Mouse (Mus musculus): ENCODE measurements around the gene Ofd1.

The Ofd1 gene

GRCm38 (mm10) chrX:166440616-166441063, at the start of gene Ofd1:
Gene Ofd1 (minus strand): TSS chrX:166440704.
- DNase-seq (ENCODE audit: low spot score in 2 of 2) = peak; percentile 70 to 79

DNA sequence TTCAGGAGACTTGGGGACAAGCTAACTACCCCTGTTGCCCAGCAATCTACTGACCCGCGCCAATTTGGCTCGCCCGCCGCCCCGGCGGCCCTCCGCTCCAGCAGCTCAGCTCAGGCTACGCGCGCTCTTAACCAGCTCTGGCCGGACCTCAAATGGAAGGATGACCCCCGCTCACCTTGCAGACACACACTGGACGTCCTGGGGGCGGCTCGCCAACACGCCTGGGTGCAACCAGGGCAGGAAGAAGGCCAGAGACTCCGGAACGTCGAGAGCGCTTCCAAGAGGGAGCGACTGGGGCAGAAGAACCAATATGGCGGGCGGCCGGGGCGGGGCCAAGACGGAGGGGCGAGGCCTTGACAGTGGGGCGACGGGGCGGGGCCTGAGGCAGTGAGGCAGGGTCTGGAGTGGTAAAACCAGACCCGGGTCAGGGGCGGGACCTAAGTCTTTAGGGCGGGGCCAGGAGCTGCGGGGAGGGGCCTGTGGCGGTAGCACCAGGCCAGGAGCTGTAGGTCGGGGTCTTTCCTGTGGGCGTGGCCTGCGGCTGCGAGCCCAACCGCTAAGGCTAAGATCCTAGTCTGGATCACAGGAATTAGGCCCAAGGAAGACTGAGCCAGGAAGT, 39.0 kb upstream of the Ofd1 start, which contains the start of gene Rab9:
TSS of gene Rab9 (minus strand) at position 503 of the 619 bp plus-strand sequence.
- DNase-seq (ENCODE audit: low spot score in 2 of 2) = peak; percentile 66 to 71

DNA sequence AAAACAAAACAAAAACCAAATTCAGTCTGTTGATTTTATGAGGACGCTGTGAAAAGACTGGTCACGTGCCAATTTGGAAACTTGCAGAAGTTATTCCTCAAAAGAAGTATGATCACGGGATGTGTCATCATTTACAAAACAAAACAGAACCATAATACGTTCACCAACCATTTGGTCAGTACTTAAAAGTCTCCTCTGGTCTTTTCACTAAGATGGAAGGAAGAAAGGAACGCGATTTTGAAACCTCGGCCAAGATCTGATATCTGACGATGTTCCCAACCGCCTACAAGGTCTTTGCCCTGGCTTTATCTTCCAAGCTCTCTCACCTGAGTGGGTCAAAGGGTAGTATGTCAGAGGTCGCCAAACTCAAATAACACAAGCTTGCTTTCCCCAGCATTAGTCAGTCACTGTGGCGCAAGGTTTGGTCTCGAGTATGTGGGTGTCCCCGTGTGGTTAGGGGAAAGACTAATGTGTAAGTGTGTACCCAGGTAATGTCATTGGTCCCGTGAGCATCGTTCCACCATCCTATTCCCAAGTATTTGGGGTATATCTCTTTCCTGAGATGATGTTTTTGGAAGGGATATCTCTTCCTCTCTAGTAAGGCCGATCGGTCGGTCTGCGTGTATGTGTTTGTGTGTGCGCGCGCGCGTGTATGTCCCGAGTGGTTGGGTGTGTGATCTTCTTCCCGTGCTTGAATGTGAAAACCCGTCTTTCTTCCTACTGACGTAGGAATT, 38.3 kb upstream of the Ofd1 start:
- peak in 1 of 2 experiments; percentile 5 for DNase-seq (ENCODE audit: low spot score in 2 of 2)

DNA sequence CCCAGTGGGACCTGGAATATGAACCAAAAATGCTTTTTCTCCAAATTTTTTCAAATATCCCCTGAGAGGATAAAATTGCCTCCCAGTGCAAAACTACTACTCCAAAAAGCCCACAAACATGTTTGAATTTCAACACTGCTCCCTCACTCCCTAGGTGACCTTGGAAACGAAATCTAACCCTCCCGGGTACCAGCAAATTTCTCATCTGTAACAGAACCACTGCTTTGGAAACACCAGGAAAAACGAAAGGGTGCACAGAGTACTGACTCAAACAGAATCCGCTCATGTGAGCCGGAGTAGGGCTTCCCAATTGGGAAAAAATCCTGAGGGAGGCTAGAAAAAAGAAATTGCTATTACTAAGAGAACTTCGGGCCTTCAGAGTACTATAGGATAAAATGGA, 36.9 kb upstream of the Ofd1 start:
- DNase-seq (ENCODE audit: low spot score in 2 of 2) = no peak

DNA sequence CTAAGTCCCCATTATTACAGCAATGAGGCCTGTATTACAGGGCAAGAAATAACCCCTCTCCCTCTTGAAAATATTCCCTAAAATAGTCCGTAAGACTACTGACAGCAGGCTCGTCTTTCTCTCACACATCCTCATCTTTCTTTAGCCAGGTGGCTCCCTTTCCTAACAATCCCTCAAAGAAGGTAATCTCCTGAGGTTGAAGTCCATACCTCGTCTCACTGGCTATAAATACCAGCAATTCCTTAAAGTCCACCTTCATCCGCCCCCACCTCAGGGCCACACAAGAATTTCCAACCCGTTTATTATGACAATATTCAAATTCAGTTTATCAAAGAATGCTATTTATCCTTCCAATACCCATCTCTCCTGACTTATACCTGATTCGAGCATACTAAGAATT, 32.1 kb upstream of the Ofd1 start:
- no peak for DNase-seq (ENCODE audit: low spot score in 2 of 2)

GRCm38 (mm10) chrX:166468321-166468720, 27.8 kb upstream of the Ofd1 start:
- no peak for DNase-seq (ENCODE audit: low spot score in 2 of 2)

DNA sequence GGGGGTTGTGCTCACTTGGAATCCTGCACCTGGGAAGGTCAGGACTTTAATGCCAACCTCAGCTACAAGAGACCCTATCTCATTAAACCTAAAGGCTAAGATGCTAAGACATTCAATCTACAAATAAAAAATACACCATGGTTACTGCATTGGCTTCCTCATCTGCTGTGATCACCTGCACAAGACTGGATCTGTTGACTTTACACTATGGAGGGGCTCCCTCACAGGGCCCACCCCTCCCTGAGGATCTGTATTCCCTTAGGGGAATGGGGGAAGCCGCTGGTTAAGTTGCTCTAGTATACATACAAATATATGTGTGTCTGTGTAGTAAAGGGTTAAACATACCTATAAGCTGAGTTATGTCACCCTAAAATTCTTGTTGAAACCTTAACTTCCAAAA, 15.0 kb upstream of the Ofd1 start:
- no peak for DNase-seq (ENCODE audit: low spot score in 2 of 2)

GRCm38 (mm10) chrX:166454331-166454730, 13.8 kb upstream of the Ofd1 start:
- no peak for DNase-seq (ENCODE audit: low spot score in 2 of 2)

- DNase-seq (ENCODE audit: low spot score in 2 of 2) = no peak
Observed at GRCm38 (mm10) chrX:166453532-166453931, 13.0 kb upstream of the Ofd1 start.

DNA sequence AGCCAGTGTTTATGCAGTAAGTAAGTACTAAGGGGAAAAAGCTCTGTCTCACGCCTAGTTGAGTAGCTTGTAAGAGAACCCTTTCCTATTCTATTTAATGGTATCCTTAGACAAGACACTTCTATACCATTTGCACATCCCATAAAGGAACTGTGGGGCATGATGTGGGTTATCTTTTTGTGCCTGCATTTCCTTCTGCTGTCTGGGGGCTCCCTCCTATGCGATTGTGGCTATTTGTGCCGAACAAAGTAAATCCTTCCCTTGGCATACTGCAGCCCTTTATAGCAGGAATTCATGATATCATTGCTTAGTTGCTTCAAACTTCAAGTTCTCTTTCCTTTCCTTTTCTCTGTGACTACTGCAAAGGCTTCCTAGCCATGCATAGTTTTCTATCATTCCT, 4.0 kb upstream of the Ofd1 start:
- no peak for DNase-seq (ENCODE audit: low spot score in 2 of 2)

- no peak for DNase-seq (ENCODE audit: low spot score in 2 of 2)
Observed at GRCm38 (mm10) chrX:166440036-166440615, 378 bp downstream of the Ofd1 start, which contains the start of gene Trappc2. Gene Trappc2 (plus strand): TSS chrX:166440574.

GRCm38 (mm10) chrX:166434812-166435211, 5.7 kb downstream of the Ofd1 start:
- DNase-seq (ENCODE audit: low spot score in 2 of 2) = no peak

- DNase-seq (ENCODE audit: low spot score in 2 of 2) = no peak
Observed at GRCm38 (mm10) chrX:166416196-166416595, 24.3 kb downstream of the Ofd1 start.

GRCm38 (mm10) chrX:166407865-166408264, 32.6 kb downstream of the Ofd1 start:
- DNase-seq (ENCODE audit: low spot score in 2 of 2) = no peak

- no peak for DNase-seq (ENCODE audit: low spot score in 2 of 2)
Observed at GRCm38 (mm10) chrX:166393753-166394152, 46.8 kb downstream of the Ofd1 start.

GRCm38 (mm10) chrX:166386656-166387055, 53.8 kb downstream of the Ofd1 start:
- DNase-seq (ENCODE audit: low spot score in 2 of 2) = no peak

DNA sequence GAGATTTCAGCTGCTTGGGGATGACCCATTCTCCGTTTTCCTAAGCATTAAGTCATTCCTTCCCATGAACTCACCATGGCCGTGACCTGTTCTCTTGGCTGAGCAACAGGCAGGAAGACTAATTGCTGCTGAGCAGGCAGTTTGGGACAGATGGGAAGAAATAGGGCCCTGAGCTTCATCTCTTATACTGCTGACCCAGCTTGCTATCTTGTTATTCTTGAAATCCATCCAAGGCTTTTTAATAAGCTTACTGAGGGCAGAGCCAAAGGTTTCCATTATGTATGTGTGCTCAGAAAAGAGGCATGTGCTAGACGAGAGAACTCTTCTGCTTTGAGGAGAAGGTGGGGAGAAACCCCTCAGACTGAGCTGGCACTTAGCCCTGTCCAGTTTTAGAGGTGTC, 55.6 kb downstream of the Ofd1 start:
- no peak for DNase-seq (ENCODE audit: low spot score in 2 of 2)

DNA sequence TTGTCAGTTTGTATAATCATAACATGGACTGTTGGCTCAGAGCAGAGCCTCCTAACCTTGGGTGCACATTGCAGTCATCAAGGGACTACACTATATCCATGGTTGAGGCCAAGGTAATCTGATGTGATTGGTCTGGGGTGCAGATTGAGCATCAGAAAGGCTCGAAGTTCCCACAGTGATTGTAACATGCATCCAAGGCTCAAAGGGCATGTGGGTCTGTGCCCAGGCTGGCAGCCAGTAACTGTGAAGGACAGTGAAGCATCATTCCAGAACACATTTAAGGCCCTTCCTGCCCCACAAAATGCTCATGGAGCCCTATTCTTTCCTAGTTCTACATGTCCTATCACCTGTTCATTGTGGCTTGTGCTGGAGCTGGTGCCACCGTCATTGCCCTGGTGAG, 56.9 kb downstream of the Ofd1 start:
- no peak for DNase-seq (ENCODE audit: low spot score in 2 of 2)

- no peak for DNase-seq (ENCODE audit: low spot score in 2 of 2)
Observed at GRCm38 (mm10) chrX:166378652-166379051, 61.9 kb downstream of the Ofd1 start.

DNA sequence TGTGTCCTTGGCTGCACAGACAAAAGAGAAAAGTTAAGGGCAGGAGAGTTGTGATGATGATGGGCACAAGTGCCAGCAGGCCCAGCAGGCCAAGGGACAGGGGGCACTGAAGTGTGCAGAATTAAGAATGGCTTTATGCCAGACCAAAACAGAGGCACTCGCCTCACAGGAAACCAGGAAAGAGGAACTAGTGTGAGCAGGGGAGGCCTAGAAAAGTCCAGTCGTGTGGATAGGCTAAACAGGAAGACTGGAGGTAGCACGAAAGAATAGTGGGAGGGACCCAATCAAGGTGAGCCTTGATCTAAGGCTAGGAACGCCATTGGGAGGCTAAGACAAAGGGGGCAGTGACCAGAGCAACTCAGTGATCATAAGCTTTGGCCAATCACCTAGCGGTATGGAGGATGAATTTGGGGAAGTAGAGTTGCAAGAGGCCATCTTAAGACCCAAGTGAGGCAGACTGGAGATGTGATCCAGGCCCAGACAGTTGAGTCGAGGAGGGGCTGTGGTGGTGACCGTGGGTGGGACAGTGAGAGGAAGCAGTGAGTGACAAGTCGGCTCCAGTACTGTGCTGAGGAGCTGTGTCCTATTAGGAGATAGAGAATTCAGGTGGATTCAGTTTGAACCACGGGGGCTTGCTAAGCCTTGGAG, 63.7 kb downstream of the Ofd1 start:
- DNase-seq (ENCODE audit: low spot score in 2 of 2) = no peak

GRCm38 (mm10) chrX:166365458-166366213, 74.9 kb downstream of the Ofd1 start:
- no peak for DNase-seq (ENCODE audit: low spot score in 2 of 2)

GRCm38 (mm10) chrX:166360455-166360854, 80.0 kb downstream of the Ofd1 start:
- DNase-seq (ENCODE audit: low spot score in 2 of 2) = no peak

All from frontal cortex, postnatal 25 days (tissue).